Mouse (Mus musculus) CH12.LX (cell line): ENCODE data around the gene Gm20388. TPM values are rescaled to one million over a fixed set of nuclear protein-coding genes. Genes with fewer than 3 reads are reported as not detected.
A peak's percentile ranks its signal among the peaks of the same experiment; 100 is the strongest.

Experiments used
- DNase-seq: peaks from one replicate; pipeline ENCODE4 v3.0.0-alpha.2; 2013; ENCODE audit errors: extremely low read depth
- H3K27ac ChIP-seq: 2 replicates; pipeline ENCODE4 v1.5.1; 2012; ENCODE audit warnings: low read depth, mild to moderate bottlenecking, control low read depth, moderate library complexity; ENCODE audit not compliant: insufficient read depth
- H3K27me3 ChIP-seq: replicated peaks from 2 replicates; pipeline ENCODE3; 2012; ENCODE audit warnings: inconsistent platforms
- H3K36me3 ChIP-seq, 2 experiments: replicated peaks in 1 of 2; 2 replicates each; pipeline versions ENCODE3 to v1.6.1; 2012; ENCODE audit warnings: inconsistent platforms in 1 of 2, low read length in 1 of 2, mild to moderate bottlenecking in 1 of 2, mixed read lengths in 1 of 2, moderate library complexity in 1 of 2; ENCODE audit not compliant: control insufficient read depth in 1 of 2, insufficient read depth in 1 of 2
- H3K4me1 ChIP-seq, 2 experiments: 2 replicates each; pipeline ENCODE4 v1.6.1; 2012; ENCODE audit warnings: inconsistent platforms in 1 of 2, moderate library complexity in 1 of 2; ENCODE audit not compliant: insufficient read depth in 2 of 2, control insufficient read depth in 1 of 2
- H3K4me2 ChIP-seq: 2 replicates; pipeline ENCODE4 v1.6.1; 2012; ENCODE audit warnings: low read depth, mild to moderate bottlenecking, control low read depth; ENCODE audit not compliant: poor library complexity, insufficient read depth, severe bottlenecking
- H3K4me3 ChIP-seq, 3 experiments: fragments of 150-350 bp in 1 of 3; sonication (generic) in 1 of 3; replicated peaks in 1 of 3; 2 replicates each; pipeline versions ENCODE3 to v1.5.1; 2011 to 2012; ENCODE audit warnings: low read depth in 2 of 3, low read length in 2 of 3, mild to moderate bottlenecking in 2 of 3, moderate library complexity in 2 of 3, control low read depth in 1 of 3, improper control_type of control experiment in 1 of 3, inconsistent platforms in 1 of 3, mixed read lengths in 1 of 3; ENCODE audit not compliant: poor library complexity in 1 of 3
- H3K79me2 ChIP-seq: replicated peaks from 2 replicates; pipeline ENCODE4 v1.6.1; 2012; ENCODE audit warnings: mild to moderate bottlenecking, moderate library complexity; ENCODE audit not compliant: control insufficient read depth, poor library complexity, insufficient read depth, severe bottlenecking; ENCODE audit errors: extremely low read depth
- H3K9ac ChIP-seq: 2 replicates; pipeline ENCODE4 v1.6.1; 2012; ENCODE audit warnings: low read depth, mild to moderate bottlenecking, control low read depth, moderate library complexity; ENCODE audit not compliant: insufficient read depth
- H3K9me3 ChIP-seq: replicated peaks from 2 replicates; pipeline ENCODE3; 2012; ENCODE audit warnings: low read length, inconsistent platforms, mixed read lengths
- BHLHE40 ChIP-seq: IDR thresholded peaks from 2 replicates; pipeline ENCODE4 v1.6.1; 2011; ENCODE audit warnings: mild to moderate bottlenecking, low read depth, low read length, improper control_type of control experiment
- CHD1 ChIP-seq: IDR thresholded peaks from 2 replicates; pipeline ENCODE4 v1.6.1; 2012; ENCODE audit warnings: low read depth, low read length, improper control_type of control experiment, inconsistent platforms
- CHD2 ChIP-seq: IDR thresholded peaks from 2 replicates; pipeline ENCODE4 v1.6.1; 2011; ENCODE audit warnings: low read length, improper control_type of control experiment
- CTCF ChIP-seq, 2 experiments: IDR thresholded peaks in 1 of 2; conservative IDR thresholded peaks in 1 of 2; 2 replicates each; pipeline ENCODE4 v1.5.1; 2011 to 2012; ENCODE audit warnings: low read depth in 2 of 2, low read length in 2 of 2, improper control_type of control experiment in 1 of 2, inconsistent platforms in 1 of 2, mild to moderate bottlenecking in 1 of 2, moderate library complexity in 1 of 2
- E2F4 ChIP-seq: IDR thresholded peaks from 2 replicates; pipeline ENCODE4 v1.6.1; 2011; ENCODE audit warnings: low read depth, low read length, improper control_type of control experiment; ENCODE audit not compliant: insufficient replicate concordance
- EP300 ChIP-seq: IDR thresholded peaks from 2 replicates; pipeline ENCODE4 v1.6.1; 2011; ENCODE audit warnings: low read length, improper control_type of control experiment
- ETS1 ChIP-seq: conservative IDR thresholded peaks from 2 replicates; pipeline ENCODE4 v1.6.1; 2012; ENCODE audit warnings: low read depth, mild to moderate bottlenecking, inconsistent platforms, low read length, improper control_type of control experiment, moderate library complexity
- GABPA ChIP-seq: IDR thresholded peaks from 2 replicates; pipeline ENCODE4 v1.6.1; 2012; ENCODE audit warnings: low read depth, low read length, improper control_type of control experiment, inconsistent platforms; ENCODE audit not compliant: insufficient replicate concordance
- HCFC1 ChIP-seq: IDR thresholded peaks from 2 replicates; pipeline ENCODE4 v1.6.1; 2012; ENCODE audit warnings: low read depth, mild to moderate bottlenecking, inconsistent platforms, low read length, improper control_type of control experiment
- IRF4 ChIP-seq: IDR thresholded peaks from 2 replicates; pipeline ENCODE4 v1.6.1; 2014; ENCODE audit warnings: low read depth, mild to moderate bottlenecking, inconsistent platforms, low read length, improper control_type of control experiment
- JUN ChIP-seq: IDR thresholded peaks from 2 replicates; pipeline ENCODE4 v1.6.1; 2011; ENCODE audit warnings: low read depth, mild to moderate bottlenecking, low read length, improper control_type of control experiment, moderate library complexity; ENCODE audit not compliant: insufficient read depth
- MAX ChIP-seq: IDR thresholded peaks from 2 replicates; pipeline ENCODE4 v1.6.1; 2011; ENCODE audit warnings: low read length, improper control_type of control experiment
- MAZ ChIP-seq: IDR thresholded peaks from 2 replicates; pipeline ENCODE4 v1.6.1; 2012; ENCODE audit warnings: low read depth, mild to moderate bottlenecking, inconsistent platforms, low read length, improper control_type of control experiment, moderate library complexity
- MEF2A ChIP-seq: IDR thresholded peaks from 2 replicates; pipeline ENCODE4 v1.6.1; 2014; ENCODE audit warnings: low read depth, mild to moderate bottlenecking, inconsistent platforms, low read length, improper control_type of control experiment, borderline replicate concordance
- MYC ChIP-seq: IDR thresholded peaks from 2 replicates; pipeline ENCODE4 v1.6.1; 2011; ENCODE audit warnings: low read depth, mild to moderate bottlenecking, improper control_type of control experiment, low read length
- PAX5 ChIP-seq: IDR thresholded peaks from 2 replicates; pipeline ENCODE4 v1.6.1; 2012; ENCODE audit warnings: low read length, inconsistent platforms, mixed read lengths
- POLR2A ChIP-seq: IDR thresholded peaks from 2 replicates; pipeline ENCODE4 v1.6.1; 2011; ENCODE audit warnings: low read depth, mild to moderate bottlenecking, improper control_type of control experiment, low read length
- POLR2AphosphoS2 ChIP-seq: IDR thresholded peaks from 2 replicates; pipeline ENCODE4 v1.6.1; 2011; ENCODE audit warnings: low read depth, low read length, improper control_type of control experiment
- RAD21 ChIP-seq: IDR thresholded peaks from 2 replicates; pipeline ENCODE4 v1.6.1; 2011; ENCODE audit warnings: low read depth, mild to moderate bottlenecking, low read length, improper control_type of control experiment, moderate library complexity
- SIN3A ChIP-seq: IDR thresholded peaks from 2 replicates; pipeline ENCODE4 v1.6.1; 2012; ENCODE audit warnings: low read length, improper control_type of control experiment, inconsistent platforms
- TBP ChIP-seq: conservative IDR thresholded peaks from 2 replicates; pipeline ENCODE4 v1.6.1; 2011; ENCODE audit warnings: low read depth, low read length, improper control_type of control experiment
- TCF12 ChIP-seq: IDR thresholded peaks from 2 replicates; pipeline ENCODE4 v1.6.1; 2014; ENCODE audit warnings: low read depth, mild to moderate bottlenecking, inconsistent platforms, low read length, improper control_type of control experiment
- USF1 ChIP-seq: IDR thresholded peaks from 2 replicates; pipeline ENCODE4 v1.6.1; 2014; ENCODE audit warnings: low read depth, mild to moderate bottlenecking, inconsistent platforms, low read length, improper control_type of control experiment
- ZC3H11A ChIP-seq: IDR thresholded peaks from 2 replicates; pipeline ENCODE4 v1.6.1; 2012; ENCODE audit warnings: low read depth, mild to moderate bottlenecking, inconsistent platforms, low read length, improper control_type of control experiment
- ZKSCAN1 ChIP-seq: IDR thresholded peaks from 2 replicates; pipeline ENCODE4 v1.6.1; 2012; ENCODE audit warnings: low read depth, inconsistent platforms, low read length, improper control_type of control experiment, borderline replicate concordance
- ZMIZ1 ChIP-seq: IDR thresholded peaks from 2 replicates; pipeline ENCODE4 v1.6.1; 2012; ENCODE audit warnings: low read depth, mild to moderate bottlenecking, inconsistent platforms, low read length, improper control_type of control experiment
- ZNF384 ChIP-seq: IDR thresholded peaks from 2 replicates; pipeline ENCODE4 v1.6.1; 2012; ENCODE audit warnings: low read depth, low read length, improper control_type of control experiment, inconsistent platforms
- dilution Hi-C: fragments of 300-500 bp; cut with MboI; formaldehyde crosslinking; loops from 2 replicates; pipeline ENCODE4 v1.14.3; 2020; ENCODE audit warnings: low sequenced_read_pairs; ENCODE audit not compliant: extremely low pct_unique_long_range_greater_than_20kb, extremely low pct_ligation_motif_present
- in situ Hi-C: fragments of 300-500 bp; cut with MboI; formaldehyde crosslinking; loops from 3 replicates; pipeline ENCODE4 v1.14.3; 2019; ENCODE audit warnings: low sequenced_read_pairs, low pct_ligation_motif_present, low pct_unique_long_range_greater_than_20kb, mixed read lengths
- polyA plus RNA-seq: library from polyadenylated mRNA; unstranded; fragments of >175 nt; gene quantifications from 2 replicates; pipeline ENCODE4 v1.2.1, GENCODE M21; 2012; ENCODE audit warnings: low read depth; ENCODE audit not compliant: insufficient read length
- total RNA-seq, 2 experiments: library from RNA; depleted of rRNA; stranded (reverse); fragments of 300-350 nt in 1 of 2; fragments of >200 nt in 1 of 2; gene quantifications; 2 replicates each; pipeline ENCODE4 v1.2.3; 2012 to 2014

Gene Gm20388
- total and polyA plus RNA-seq, 3 experiments = 14.8 to 26.3 (median 22.2) TPM

DNA sequence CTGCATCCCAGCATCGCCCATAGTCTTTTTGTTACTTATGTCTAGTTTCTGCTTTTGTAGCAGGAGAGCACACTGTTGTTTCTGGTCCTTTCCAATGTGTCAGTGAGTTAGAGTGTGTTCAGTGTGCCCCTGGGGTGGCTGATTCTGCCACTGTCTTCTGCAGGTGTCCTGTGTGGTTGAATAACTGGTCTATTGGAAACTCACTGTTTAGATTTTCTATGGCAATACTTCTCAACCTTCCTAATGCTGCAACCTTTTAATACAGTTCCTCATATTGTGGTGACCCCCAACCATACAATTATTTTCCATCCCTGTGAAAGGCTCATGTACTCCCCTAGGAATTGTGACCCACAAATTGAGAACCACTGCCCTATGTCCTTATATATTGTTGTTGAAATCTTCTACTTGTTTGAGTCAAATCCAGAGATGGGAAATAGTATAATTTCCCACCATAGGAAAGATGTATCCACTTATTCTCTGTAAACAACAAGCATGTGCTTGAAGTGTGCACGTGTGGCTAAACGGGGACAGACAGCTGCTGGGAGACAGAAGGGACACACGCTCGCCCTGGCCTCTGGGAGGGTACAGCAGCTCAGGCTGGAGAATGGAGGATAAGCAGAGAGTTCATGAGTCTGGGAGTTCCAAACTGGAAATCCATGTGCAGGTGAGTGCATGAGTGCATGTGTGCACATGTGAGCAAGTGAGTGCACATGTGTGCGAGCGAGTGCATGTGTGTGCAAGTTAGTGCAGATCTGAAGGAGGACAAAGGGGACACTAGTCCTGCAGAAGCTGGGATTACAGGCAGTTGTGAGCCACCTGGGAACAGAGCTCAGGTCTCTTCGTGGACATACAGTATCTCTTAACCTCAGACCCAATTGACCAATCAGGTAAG is 1931.7 kb downstream of the Gm20388 start (continued):
- TF ChIP-seq USF1 (no peak), MAZ (peak; percentile 32; the same call in 1 of the 2 replicates), MAX (peak; percentile 60; the same call in 1 of the 2 replicates), ZKSCAN1 (no peak), PAX5 (no peak), MYC (peak; percentile 81), ZNF384 (no peak), JUN (no peak)

DNA sequence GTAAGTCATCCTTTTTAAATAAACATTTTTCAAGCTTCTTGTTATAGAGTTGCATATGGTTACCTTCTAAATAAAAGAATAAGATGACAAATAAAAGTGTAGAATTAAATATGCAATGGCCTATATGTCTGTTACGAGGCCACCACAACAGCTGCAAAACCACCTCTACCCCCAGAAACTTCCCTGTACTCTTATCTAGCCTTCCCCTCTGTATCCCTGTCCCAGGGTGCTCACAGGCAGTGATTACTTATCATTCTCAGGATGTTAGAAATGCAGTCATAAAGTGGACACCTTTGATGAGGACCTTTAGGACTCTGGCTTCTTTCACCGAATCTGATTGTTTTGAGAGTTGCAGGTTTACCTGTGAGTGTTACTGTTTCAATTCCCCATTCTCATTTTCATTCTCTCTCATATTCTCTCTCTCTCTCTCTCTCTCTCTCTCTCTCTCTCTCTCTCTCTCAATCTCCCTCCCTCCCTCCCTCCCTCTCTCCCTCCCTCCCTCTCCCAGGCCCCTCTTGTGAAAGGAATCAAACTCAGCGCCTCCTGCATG is 1932.6 kb downstream of the Gm20388 start:
- in situ Hi-C loops (no loop called here), dilution Hi-C loops (no loop called here)
- Histone ChIP-seq H3K36me3 (peaks cover 45 to 49% of the 10 kb centered on the region in 2 experiments), H3K79me2 (peaks cover 29% of the 10 kb centered on the region), H3K27ac (peak overlapping the region; percentile 76)
- peak; percentile 39 for DNase-seq
- TF ChIP-seq EP300 (peak; percentile 55; the same call in 1 of the 2 replicates), IRF4 (peak; percentile 66; the same call in 1 of the 2 replicates), TCF12 (no peak)
- TF ChIP-seq, all 38 proteins: peak for 2
- peak overlapping the region; percentile 98 for H3K4me2 ChIP-seq
- no peaks in the 10 kb centered on the region for H3K27me3 ChIP-seq
- H3K9me3 ChIP-seq = no peaks in the 10 kb centered on the region
- H3K4me3 ChIP-seq = peak overlapping the region in 2 of 3 experiments; percentile 41 to 58
- peak overlapping the region; percentile 97; the same call in 1 of the 2 replicates for H3K9ac ChIP-seq
- H3K4me1 ChIP-seq = peaks cover 20 to 41% of the 10 kb centered on the region in 2 experiments

DNA sequence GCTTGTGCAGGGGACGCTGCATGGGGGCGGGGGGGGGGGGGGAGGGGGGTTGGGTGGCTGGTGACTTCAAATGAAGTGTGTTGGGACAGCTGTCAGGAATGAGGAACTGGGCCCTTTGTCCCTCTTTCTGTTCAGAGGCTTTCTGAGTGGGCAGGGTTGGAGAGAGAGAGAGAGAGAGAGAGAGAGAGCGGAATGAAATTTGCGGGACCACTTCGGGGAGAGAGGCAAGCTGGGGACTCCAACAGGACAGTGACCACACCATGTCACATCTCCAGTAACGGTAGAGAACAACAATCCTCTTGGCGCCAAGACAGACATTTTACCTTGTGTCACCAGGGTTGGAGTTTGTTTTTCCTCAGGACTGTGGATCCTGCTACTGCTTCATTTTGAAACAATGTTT is 1934.1 kb downstream of the Gm20388 start:
- dilution Hi-C loops = no loop called here
- H3K4me2 ChIP-seq = 0 out of 2 replicates have a peak overlapping the region, but pooled peaks have one; percentile 46
- peaks cover 45 to 49% of the 10 kb centered on the region in 2 experiments for H3K36me3 ChIP-seq
- 0 out of 2 replicates have a peak overlapping the region, but pooled peaks have one; percentile 7 for H3K9ac ChIP-seq
- H3K4me3 ChIP-seq = no peak overlapping the region
- H3K79me2 ChIP-seq = peaks cover 29% of the 10 kb centered on the region
- H3K9me3 ChIP-seq = no peaks in the 10 kb centered on the region
- peak; percentile 45 for DNase-seq
- H3K4me1 ChIP-seq = peaks cover 20 to 53% of the 10 kb centered on the region in 2 experiments
- in situ Hi-C loops = no loop called here
- no peaks in the 10 kb centered on the region for H3K27me3 ChIP-seq
- peak overlapping the region; percentile 90 for H3K27ac ChIP-seq
- no peak for TF ChIP-seq PAX5
- no peak for TF ChIP-seq RAD21
- TF ChIP-seq USF1 = no peak
- TF ChIP-seq POLR2AphosphoS2 = no peak; the same call in 1 of the 2 replicates
- no peak for TF ChIP-seq CHD1
- TF ChIP-seq ETS1 = no peak; the same call in 1 of the 2 replicates
- peak; percentile 67 for TF ChIP-seq IRF4
- no peak for TF ChIP-seq MEF2A
- TF ChIP-seq ZC3H11A = no peak
- TF ChIP-seq SIN3A = peak; percentile 39; the same call in 1 of the 2 replicates
- TF ChIP-seq BHLHE40 = no peak
- peak; percentile 64; the same call in 1 of the 2 replicates for TF ChIP-seq EP300
- TF ChIP-seq CHD2 = 0 out of 2 replicates have a peak, but pooled peaks have one; percentile 38
- TF ChIP-seq JUN = no peak
- no peak for TF ChIP-seq CTCF (conservative IDR thresholded peaks at IDR 0.05 in 1 of 2, IDR thresholded peaks at IDR 0.05 in 1 of 2; ENCODE audit: low read depth in 2 of 2, low read length in 2 of 2)
- TF ChIP-seq ZMIZ1 = no peak
- no peak for TF ChIP-seq MAZ
- no peak for TF ChIP-seq GABPA
- no peak for TF ChIP-seq MAX
- no peak; the same call in 1 of the 2 replicates for TF ChIP-seq POLR2A
- TF ChIP-seq E2F4 = no peak
- no peak for TF ChIP-seq TBP
- TF ChIP-seq HCFC1 = no peak
